Mouse (Mus musculus) liver, adult 2 months (tissue): Measurements from ENCODE around the gene Mapk13. TPM values are rescaled to one million over a fixed set of nuclear protein-coding genes. Genes with fewer than 3 reads are reported as not detected.

Source experiments
- DNase-seq: peaks from one replicate; pipeline ENCODE4 v3.0.0-alpha.2; 2011; ENCODE audit warnings: low read depth, low spot score; ENCODE audit errors: extremely low read depth
- H3K27ac ChIP-seq: fragments of 200-500 bp; replicated peaks from 2 replicates; pipeline ENCODE4 v1.5.1; 2012; ENCODE audit warnings: low read depth, mild to moderate bottlenecking, control low read depth, inconsistent platforms, low read length; ENCODE audit not compliant: insufficient read depth
- H3K27me3 ChIP-seq: fragments of 200-500 bp; 2 replicates; pipeline ENCODE4 v1.6.1; 2012; ENCODE audit warnings: mild to moderate bottlenecking, moderate library complexity, low read length, inconsistent platforms; ENCODE audit not compliant: control insufficient read depth, insufficient read depth
- H3K36me3 ChIP-seq: fragments of 200-500 bp; 2 replicates; pipeline ENCODE4 v1.6.1; 2012; ENCODE audit warnings: low read length, inconsistent platforms; ENCODE audit not compliant: control insufficient read depth, insufficient read depth
- H3K4me1 ChIP-seq: fragments of 200-500 bp; 2 replicates; pipeline ENCODE4 v1.6.1; 2011; ENCODE audit warnings: low read length; ENCODE audit not compliant: control insufficient read depth, insufficient read depth
- H3K4me3 ChIP-seq: fragments of 200-500 bp; 2 replicates; pipeline ENCODE4 v1.5.1; 2011; ENCODE audit warnings: low read depth, mild to moderate bottlenecking, control low read depth, low read length, moderate library complexity; ENCODE audit not compliant: insufficient read depth
- H3K79me2 ChIP-seq: fragments of 200-500 bp; 2 replicates; pipeline ENCODE4 v1.6.1; 2012; ENCODE audit warnings: inconsistent platforms, mild to moderate bottlenecking, low read length, moderate library complexity; ENCODE audit not compliant: control insufficient read depth, insufficient read depth
- H3K9ac ChIP-seq: fragments of 200-500 bp; 2 replicates; pipeline ENCODE4 v1.6.1; 2012; ENCODE audit warnings: low read depth, mild to moderate bottlenecking, control low read depth, inconsistent platforms, low read length
- CTCF ChIP-seq: fragments of 200-500 bp; IDR thresholded peaks from 2 replicates; pipeline ENCODE4 v1.5.1; 2011; ENCODE audit warnings: low read depth, low read length, control low read depth
- POLR2A ChIP-seq: fragments of 200-500 bp; IDR thresholded peaks from 2 replicates; pipeline ENCODE4 v1.6.1; 2011; ENCODE audit warnings: low read length, control low read depth; ENCODE audit not compliant: insufficient read depth; ENCODE audit errors: extremely low read depth
- WGBS: fragments of 180-500 bp; shearing (Covaris S2); methylation state at CpG from one replicate; pipeline ENCODE4 v1.1.7; 2018; 5-methylcytosine and 5-hydroxymethylcytosine counted together
- polyA plus RNA-seq: library from polyadenylated mRNA; depleted of rRNA; stranded (reverse); fragments of >200 nt; gene quantifications from 2 replicates; pipeline ENCODE4 v1.2.3, GENCODE M21; 2012
- total RNA-seq: library from RNA; depleted of rRNA; stranded (reverse); fragments of >200 nt; gene quantifications from 2 replicates; pipeline ENCODE4 v1.2.3, GENCODE M21; 2014

Gene Mapk13
- total and polyA plus RNA-seq, 2 experiments = 0.22 to 0.65 TPM

GRCm38 (mm10) chr17:28737973-28738372 is 31.1 kb upstream of the Mapk13 start:
- 85% methylated on average over 4 of the region's 4 CpGs for WGBS
- Histone ChIP-seq H3K27me3 (no peaks in the 10 kb centered on the region), H3K9ac (no peak overlapping the region), H3K79me2 (no peaks in the 10 kb centered on the region), H3K27ac (no peak overlapping the region), H3K4me3 (no peak overlapping the region), H3K36me3 (peaks cover 53% of the 10 kb centered on the region), H3K4me1 (no peaks in the 10 kb centered on the region; the same call in 1 of the 2 replicates)
- TF ChIP-seq POLR2A = no peak
- TF ChIP-seq CTCF = no peak
- DNase-seq = peak; percentile 35

- no peak for DNase-seq
- peaks cover 60% of the 10 kb centered on the region for H3K36me3 ChIP-seq
- H3K27ac ChIP-seq = no peak overlapping the region
- no peaks in the 10 kb centered on the region; the same call in 1 of the 2 replicates for H3K4me1 ChIP-seq
- H3K27me3 ChIP-seq = no peaks in the 10 kb centered on the region
- no peak overlapping the region for H3K9ac ChIP-seq
- no peak overlapping the region for H3K4me3 ChIP-seq
- TF ChIP-seq CTCF (no peak), POLR2A (no peak)
- no peaks in the 10 kb centered on the region for H3K79me2 ChIP-seq
- 91% methylated on average over 6 of the region's 6 CpGs for WGBS
These were observed 29.9 kb upstream of the Mapk13 start for GRCm38 (mm10) chr17:28739244-28739643.

- peaks cover 81% of the 10 kb centered on the region for H3K36me3 ChIP-seq
- 96% methylated on average over 11 of the region's 11 CpGs for WGBS
- no peaks in the 10 kb centered on the region for H3K27me3 ChIP-seq
These were observed 25.8 kb upstream of the Mapk13 start for GRCm38 (mm10) chr17:28743145-28743866.

GRCm38 (mm10) chr17:28743916-28744315 is 25.2 kb upstream of the Mapk13 start:
- TF ChIP-seq CTCF (0 out of 2 replicates have a peak, but pooled peaks have one; percentile 7), POLR2A (no peak)
- H3K9ac ChIP-seq = no peak overlapping the region
- 92% methylated on average over 9 of the region's 9 CpGs for WGBS
- no peaks in the 10 kb centered on the region for H3K4me1 ChIP-seq
- H3K27ac ChIP-seq = no peak overlapping the region
- H3K36me3 ChIP-seq = peaks cover 79% of the 10 kb centered on the region
- no peaks in the 10 kb centered on the region for H3K79me2 ChIP-seq
- no peaks in the 10 kb centered on the region for H3K27me3 ChIP-seq
- peak; percentile 25 for DNase-seq
- H3K4me3 ChIP-seq = no peak overlapping the region

More at GRCm38 (mm10) chr17:28743145-28743866, 25.8 kb upstream of the Mapk13 start:
- H3K4me1 ChIP-seq = no peaks in the 10 kb centered on the region
- no peak overlapping the region for H3K9ac ChIP-seq
- no peak for DNase-seq
- H3K27ac ChIP-seq = no peak overlapping the region
- H3K79me2 ChIP-seq = no peaks in the 10 kb centered on the region
- TF ChIP-seq CTCF (no peak), POLR2A (no peak)
- H3K4me3 ChIP-seq = no peak overlapping the region

GRCm38 (mm10) chr17:28745773-28746172 is 23.3 kb upstream of the Mapk13 start:
- peaks cover 63% of the 10 kb centered on the region for H3K36me3 ChIP-seq
- no peaks in the 10 kb centered on the region for H3K79me2 ChIP-seq
- H3K27ac ChIP-seq = no peak overlapping the region
- TF ChIP-seq CTCF (no peak), POLR2A (no peak)
- no peak overlapping the region for H3K9ac ChIP-seq
- no peak for DNase-seq
- H3K4me3 ChIP-seq = no peak overlapping the region
- no peaks in the 10 kb centered on the region for H3K4me1 ChIP-seq
- no peaks in the 10 kb centered on the region for H3K27me3 ChIP-seq
- 86% methylated on average over 6 of the region's 6 CpGs for WGBS

GRCm38 (mm10) chr17:28748001-28748400 is 21.1 kb upstream of the Mapk13 start:
- 66% methylated on average over 4 of the region's 4 CpGs for WGBS
- Histone ChIP-seq H3K4me3 (no peak overlapping the region), H3K4me1 (no peaks in the 10 kb centered on the region), H3K36me3 (peaks cover 43% of the 10 kb centered on the region), H3K79me2 (no peaks in the 10 kb centered on the region), H3K9ac (no peak overlapping the region), H3K27me3 (no peaks in the 10 kb centered on the region), H3K27ac (no peak overlapping the region)
- DNase-seq = no peak
- TF ChIP-seq CTCF = no peak
- TF ChIP-seq POLR2A = no peak
